Mouse (Mus musculus) retina, adult 2 months (tissue): ENCODE data around the gene Ghrl.
"Not testable (repeated sequence)": the region's sequence is repeated elsewhere in the genome, so short reads cannot be mapped to it uniquely, and the experiment has no call there.

Experiments used
- DNase-seq: peaks from one replicate; pipeline ENCODE4 v3.0.0-alpha.2; 2012; ENCODE audit warnings: low read depth, low spot score

Gene Ghrl

GRCm38 (mm10) chr6:113696582-113697221, 23.0 kb downstream of the Ghrl start, which contains the start of gene Tatdn2:
Gene Tatdn2 (plus strand): TSS chr6:113697050.
- peak; percentile 84 for DNase-seq

GRCm38 (mm10) chr6:113695766-113696355, 23.8 kb downstream of the Ghrl start:
- DNase-seq, result no peak

- DNase-seq, result no peak
These were observed 24.5 kb downstream of the Ghrl start for GRCm38 (mm10) chr6:113695203-113695602.

- no peak for DNase-seq
These were observed 26.3 kb downstream of the Ghrl start for GRCm38 (mm10) chr6:113693377-113693776.

- DNase-seq, result no peak
These were observed 27.0 kb downstream of the Ghrl start for GRCm38 (mm10) chr6:113692661-113693133.

GRCm38 (mm10) chr6:113691084-113691462, 28.6 kb downstream of the Ghrl start:
- no peak for DNase-seq

GRCm38 (mm10) chr6:113690400-113691083, 29.1 kb downstream of the Ghrl start:
- DNase-seq, result no peak

- DNase-seq, result no peak
These were observed 29.7 kb downstream of the Ghrl start for GRCm38 (mm10) chr6:113690008-113690399.

GRCm38 (mm10) chr6:113686551-113687125, 33.0 kb downstream of the Ghrl start:
- no peak for DNase-seq

GRCm38 (mm10) chr6:113683081-113683825, 36.4 kb downstream of the Ghrl start:
- DNase-seq, result no peak

- no peak for DNase-seq
These were observed 38.4 kb downstream of the Ghrl start for GRCm38 (mm10) chr6:113681271-113681670.

GRCm38 (mm10) chr6:113679993-113680566, 39.6 kb downstream of the Ghrl start:
- DNase-seq, result no peak

- DNase-seq, result no peak
These were observed 41.3 kb downstream of the Ghrl start for GRCm38 (mm10) chr6:113678246-113679012.

GRCm38 (mm10) chr6:113677070-113677734, 42.5 kb downstream of the Ghrl start:
- DNase-seq, result no peak

- DNase-seq, result no peak
These were observed 43.7 kb downstream of the Ghrl start for GRCm38 (mm10) chr6:113675991-113676390.

GRCm38 (mm10) chr6:113675234-113675633, 44.4 kb downstream of the Ghrl start:
- no peak for DNase-seq

GRCm38 (mm10) chr6:113672989-113673388, 46.7 kb downstream of the Ghrl start:
- no peak for DNase-seq

- not testable (repeated sequence) for DNase-seq
These were observed 47.7 kb downstream of the Ghrl start for GRCm38 (mm10) chr6:113672029-113672428.

- no peak for DNase-seq
These were observed 49.9 kb downstream of the Ghrl start for GRCm38 (mm10) chr6:113669821-113670220.
